Mouse (Mus musculus) embryonic facial prominence, embryonic 14.5 days (tissue): ENCODE measurements around the gene Slc25a23. TPM values are rescaled to one million over a fixed set of nuclear protein-coding genes. Genes with fewer than 3 reads are reported as not detected.

Experiments
- ATAC-seq: fragments of 200-750 bp; cut with Nextera tagmentation; 2 replicates; pipeline ENCODE4 v1.8.0; 2017; ENCODE audit warnings: low read depth, moderate number of reproducible peaks, moderate TSS enrichment
- DNase-seq: peaks from one replicate; pipeline ENCODE4 v3.0.0-alpha.2; 2015; ENCODE audit warnings: low spot score
- H3K27ac ChIP-seq: fragments of 300-500 bp; sonication (generic); replicated peaks from 2 replicates; pipeline ENCODE4 v1.5.1; 2014; ENCODE audit warnings: low read depth, mild to moderate bottlenecking, low read length, moderate library complexity
- H3K27me3 ChIP-seq: fragments of 300-500 bp; sonication (generic); replicated peaks from 2 replicates; pipeline ENCODE4 v1.6.1; 2014; ENCODE audit warnings: low read length; ENCODE audit not compliant: control insufficient read depth, insufficient read depth
- H3K36me3 ChIP-seq: fragments of 300-500 bp; sonication (generic); 2 replicates; pipeline ENCODE4 v1.6.1; 2014; ENCODE audit warnings: low read length, mixed read lengths; ENCODE audit not compliant: control insufficient read depth, insufficient read depth
- H3K4me1 ChIP-seq: fragments of 300-500 bp; sonication (generic); 2 replicates; pipeline ENCODE4 v1.6.1; 2014; ENCODE audit warnings: antibody characterized with exemption, low read length; ENCODE audit not compliant: control insufficient read depth, insufficient read depth
- H3K4me2 ChIP-seq: fragments of 300-500 bp; sonication (generic); 2 replicates; pipeline ENCODE4 v1.6.1; 2014; ENCODE audit warnings: low read depth, mild to moderate bottlenecking, low read length, moderate library complexity, mixed read lengths
- H3K4me3 ChIP-seq: fragments of 300-500 bp; sonication (generic); 2 replicates; pipeline ENCODE4 v1.5.1; 2014; ENCODE audit warnings: low read depth, mild to moderate bottlenecking, low read length
- H3K9ac ChIP-seq: fragments of 300-500 bp; sonication (generic); 2 replicates; pipeline ENCODE4 v1.6.1; 2014; ENCODE audit warnings: low read depth, mild to moderate bottlenecking, low read length, moderate library complexity, mixed read lengths
- H3K9me3 ChIP-seq: fragments of 300-500 bp; sonication (generic); 2 replicates; pipeline ENCODE4 v1.6.1; 2016; ENCODE audit warnings: low read length; ENCODE audit not compliant: control insufficient read depth
- WGBS: fragments of 180-500 bp; shearing (Covaris S2); extraction: QIAGEN DNeasy Blood & Tissue Kit; methylation state at CpG from one replicate; pipeline ENCODE4 v1.1.7; 2014; 5-methylcytosine and 5-hydroxymethylcytosine counted together
- polyA plus RNA-seq: library from polyadenylated mRNA; unstranded; fragments of >200 nt; fragmentation: Nextera tagmentation; extraction: Ambion mirVana; gene quantifications from 2 replicates; pipeline ENCODE4 v1.2.1, GENCODE M21; 2014

Gene Slc25a23
- polyA plus RNA-seq, 1 experiment from 2014 or later, result 7.8 TPM

DNA sequence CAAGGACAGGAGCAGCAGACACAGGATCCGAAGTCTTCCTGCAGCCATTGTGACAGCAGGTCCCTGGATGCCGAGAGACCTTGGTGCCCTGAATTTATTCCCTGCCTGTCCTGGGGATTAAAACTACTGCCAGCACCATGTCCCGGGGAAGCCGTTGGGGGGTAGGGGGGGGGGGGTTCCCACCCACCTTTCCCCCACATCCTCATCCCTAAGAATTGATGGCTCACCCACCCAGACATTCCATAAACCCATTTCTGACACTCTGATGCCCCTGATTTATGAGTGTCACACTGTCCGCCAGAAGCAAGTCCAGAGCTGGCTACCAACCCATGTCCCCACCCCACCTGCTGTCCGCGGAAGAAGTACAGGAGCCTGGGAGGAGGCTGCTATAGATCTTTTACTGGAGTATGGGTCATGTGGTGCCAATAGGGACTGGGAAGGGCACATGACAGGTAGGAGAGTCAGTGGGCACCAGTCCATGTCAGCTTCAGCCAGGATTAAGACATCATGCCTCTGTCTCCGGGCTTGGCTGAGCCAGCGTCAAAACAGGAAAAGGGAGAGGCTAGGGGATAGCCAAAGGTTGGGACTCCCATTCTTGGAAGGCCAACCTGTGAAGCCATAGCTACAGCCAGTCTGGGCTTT, 59.6 kb downstream of the Slc25a23 start, which contains the start of gene Pspn:
Pspn (minus strand) TSS at position 51 of the 642 bp plus-strand sequence.
- H3K4me1 ChIP-seq, result peaks cover 5% of the 10 kb centered on the region; the same call in 1 of the 2 replicates
- no peak within 1 kb of the TSS for H3K9ac ChIP-seq
- 84% methylated on average over 9 of the region's 9 CpGs for WGBS
- no peak for DNase-seq
- H3K36me3 ChIP-seq, result peaks cover 48% of the 10 kb centered on the region
- no peak within 1 kb of the TSS for H3K4me3 ChIP-seq
- H3K27ac ChIP-seq, result no peak within 1 kb of the TSS
- no peak within 1 kb of the TSS for H3K4me2 ChIP-seq
- no peaks in the 10 kb centered on the region for H3K27me3 ChIP-seq
- ATAC-seq, result no peak
- no peaks in the 10 kb centered on the region for H3K9me3 ChIP-seq

DNA sequence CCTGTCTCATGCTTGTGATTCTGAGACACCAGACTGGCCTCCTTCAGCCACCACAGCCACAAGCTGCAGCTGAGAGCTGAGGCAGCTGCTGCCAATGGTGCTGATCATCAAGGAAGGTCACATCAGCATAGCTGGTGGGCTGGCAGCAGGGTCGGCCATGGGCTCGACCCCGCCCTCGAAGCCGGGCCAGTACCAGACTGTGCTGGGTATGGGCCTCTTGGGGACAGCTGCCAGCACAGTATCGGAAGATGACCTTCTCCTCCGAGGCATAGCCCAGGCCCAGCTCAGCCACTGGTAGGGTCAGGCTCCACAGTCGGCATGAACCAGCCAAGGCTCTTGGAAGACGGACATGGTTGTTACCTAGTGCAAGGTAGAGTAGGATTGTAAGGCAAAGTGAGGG, 60.2 kb downstream of the Slc25a23 start:
- no peaks in the 10 kb centered on the region for H3K9me3 ChIP-seq
- H3K27me3 ChIP-seq, result no peaks in the 10 kb centered on the region
- no peak overlapping the region for H3K27ac ChIP-seq
- H3K4me1 ChIP-seq, result peaks cover 5% of the 10 kb centered on the region; the same call in 1 of the 2 replicates
- no peak overlapping the region for H3K4me2 ChIP-seq
- ATAC-seq (no peak), DNase-seq (no peak)
- H3K36me3 ChIP-seq, result peaks cover 50% of the 10 kb centered on the region
- H3K9ac ChIP-seq, result no peak overlapping the region
- 94% methylated on average over 9 of the region's 9 CpGs for WGBS
- H3K4me3 ChIP-seq, result no peak overlapping the region

DNA sequence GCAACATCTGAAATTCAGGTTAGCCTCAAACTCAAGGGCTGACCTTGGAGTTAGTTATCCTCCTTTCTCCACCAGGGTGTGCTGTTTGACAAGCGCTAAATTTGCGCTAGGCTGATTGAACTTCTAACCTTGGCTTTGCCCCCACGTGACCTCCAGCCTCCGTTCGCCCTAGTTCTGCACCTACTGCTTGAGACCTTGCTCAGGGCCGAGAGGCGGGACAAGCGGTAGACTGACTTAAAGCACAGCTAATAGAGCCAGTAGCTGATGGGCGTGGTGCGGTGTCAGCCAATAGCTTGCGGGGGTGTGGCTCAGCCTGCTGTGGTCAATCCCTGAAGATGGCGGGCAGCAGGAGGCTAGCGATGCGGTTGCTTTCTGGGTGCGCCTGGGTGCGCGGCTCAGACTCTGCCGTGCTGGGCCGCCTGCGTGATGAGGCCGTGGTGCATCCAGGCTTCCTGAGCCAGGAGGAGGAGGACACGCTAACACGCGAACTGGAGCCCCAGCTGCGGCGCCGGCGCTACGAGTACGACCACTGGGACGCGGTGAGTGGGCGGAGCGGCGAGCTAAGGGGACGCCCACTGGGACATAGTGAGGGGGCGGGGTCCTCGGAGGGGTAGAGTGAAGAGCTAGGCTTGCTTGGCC, 62.5 kb downstream of the Slc25a23 start, which contains the start of gene Alkbh7:
Alkbh7 (plus strand) TSS at position 311 of the 639 bp plus-strand sequence.
- Histone ChIP-seq H3K27me3 (no peaks in the 10 kb centered on the region), H3K9ac (peak within 1 kb of the TSS; percentile 59), H3K27ac (peak within 1 kb of the TSS; percentile 42), H3K36me3 (peaks cover 53% of the 10 kb centered on the region), H3K4me1 (peaks cover 5% of the 10 kb centered on the region; the same call in 1 of the 2 replicates), H3K4me2 (peak within 1 kb of the TSS; percentile 82), H3K4me3 (peak within 1 kb of the TSS; percentile 66), H3K9me3 (no peaks in the 10 kb centered on the region)
- WGBS, result 1% methylated on average over 38 of the region's 38 CpGs
- peak; percentile 99 for ATAC-seq
- peak; percentile 99 for DNase-seq

DNA sequence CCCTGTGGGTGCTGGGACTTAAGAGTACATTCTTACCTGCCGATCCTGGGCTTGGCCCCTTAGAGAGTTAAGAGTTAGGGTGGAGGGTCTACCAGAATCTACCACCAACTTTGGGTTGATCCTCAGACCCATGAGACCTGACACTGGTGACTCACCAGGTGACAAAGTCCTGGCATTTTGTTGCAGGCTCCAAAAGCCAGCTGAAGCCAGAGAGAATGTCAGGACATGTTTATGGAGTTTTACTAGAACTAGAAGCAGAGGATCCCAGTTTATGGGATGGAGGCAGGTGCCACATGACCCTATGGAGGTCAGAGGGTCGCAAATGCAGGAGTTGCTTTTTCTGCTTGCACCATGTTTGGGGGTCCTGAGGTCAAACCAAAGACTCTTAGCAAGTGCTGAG, 63.2 kb downstream of the Slc25a23 start:
- Histone ChIP-seq H3K4me1 (peaks cover 5% of the 10 kb centered on the region; the same call in 1 of the 2 replicates), H3K27ac (no peak overlapping the region), H3K36me3 (peaks cover 54% of the 10 kb centered on the region), H3K27me3 (no peaks in the 10 kb centered on the region), H3K9me3 (no peaks in the 10 kb centered on the region), H3K9ac (0 out of 2 replicates have a peak overlapping the region, but pooled peaks have one; percentile 59), H3K4me2 (peak overlapping the region; percentile 82), H3K4me3 (peak overlapping the region; percentile 66)
- DNase-seq (no peak), ATAC-seq (no peak)
- 70% methylated on average over 2 of the region's 2 CpGs for WGBS

DNA sequence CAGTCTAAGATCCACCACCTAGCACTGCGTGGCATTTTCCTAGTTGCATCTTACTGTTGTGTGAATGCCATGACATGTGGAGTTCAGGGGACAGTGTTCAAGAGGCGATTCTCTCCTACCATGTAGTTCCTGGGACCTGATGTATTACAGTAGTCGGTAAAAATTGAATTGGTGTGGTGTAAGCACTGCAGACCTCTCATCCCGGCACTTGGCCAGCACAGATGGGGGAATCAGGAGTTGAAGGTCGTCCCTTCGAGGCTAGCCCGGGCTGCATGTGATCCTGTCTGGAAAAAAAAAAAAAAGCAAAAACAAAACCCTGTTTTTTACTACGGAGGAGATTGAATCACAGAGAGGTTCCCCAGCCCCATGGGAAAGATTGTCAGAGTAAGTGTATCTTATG, 64.6 kb downstream of the Slc25a23 start:
- no peak overlapping the region for H3K9ac ChIP-seq
- H3K9me3 ChIP-seq, result no peaks in the 10 kb centered on the region
- H3K4me2 ChIP-seq, result no peak overlapping the region
- no peak for DNase-seq
- peaks cover 11% of the 10 kb centered on the region; the same call in 1 of the 2 replicates for H3K4me1 ChIP-seq
- H3K36me3 ChIP-seq, result peaks cover 54% of the 10 kb centered on the region
- no peak for ATAC-seq
- H3K27me3 ChIP-seq, result no peaks in the 10 kb centered on the region
- WGBS, result 92% methylated on average over 8 of the region's 8 CpGs
- no peak overlapping the region for H3K27ac ChIP-seq
- H3K4me3 ChIP-seq, result no peak overlapping the region

Other genes with a start within 250 kb of the Slc25a23 start
- 3.5 and 5.3 TPM in 2 replicates for gene Rfx2, start 228.8 kb downstream of the Slc25a23 start, polyA plus RNA-seq
- not detected in 2 replicates for gene Acsbg2, start 185.4 kb downstream of the Slc25a23 start, polyA plus RNA-seq
- gene 1700061G19Rik, start 184.4 kb downstream of the Slc25a23 start, polyA plus RNA-seq, result 0.14 and 0.26 TPM in 2 replicates
- 24.7 and 32.7 TPM in 2 replicates for gene Mllt1, start 124.4 kb downstream of the Slc25a23 start, polyA plus RNA-seq
- gene Acer1, start 77.7 kb downstream of the Slc25a23 start, polyA plus RNA-seq, result 1.3 and 2.4 TPM in 2 replicates
- gene Clpp, start 69.6 kb downstream of the Slc25a23 start, polyA plus RNA-seq, result 140 and 142 TPM in 2 replicates
- 35.7 and 39.8 TPM in 2 replicates for gene Alkbh7, start 62.5 kb downstream of the Slc25a23 start, polyA plus RNA-seq
- 0.84 TPM in 1 of 2 replicates, not detected in the other for gene Pspn, start 59.8 kb downstream of the Slc25a23 start, polyA plus RNA-seq
- 55.4 and 55.5 TPM in 2 replicates for gene Gtf2f1, start 48.6 kb downstream of the Slc25a23 start, polyA plus RNA-seq
- gene Gm17949, start 48.4 kb downstream of the Slc25a23 start, polyA plus RNA-seq, result 0.19 and 0.41 TPM in 2 replicates
- gene Khsrp, start 28.3 kb downstream of the Slc25a23 start, polyA plus RNA-seq, result 43.5 and 44.9 TPM in 2 replicates
- not detected in 2 replicates for gene Slc25a41, start 18.2 kb downstream of the Slc25a23 start, polyA plus RNA-seq
- 5.5 and 8.1 TPM in 2 replicates for gene Crb3, start 758 bp downstream of the Slc25a23 start, polyA plus RNA-seq
- 1.6 and 2.1 TPM in 2 replicates for gene Dennd1c, start 18.7 kb upstream of the Slc25a23 start, polyA plus RNA-seq
- gene Tubb4a, start 27.9 kb upstream of the Slc25a23 start, polyA plus RNA-seq, result 22.9 and 28.7 TPM in 2 replicates
- gene Tnfsf9, start 45.5 kb upstream of the Slc25a23 start, polyA plus RNA-seq, result 4.1 and 5.0 TPM in 2 replicates
- not detected in 2 replicates for gene Cd70, start 89.9 kb upstream of the Slc25a23 start, polyA plus RNA-seq
- gene Tnfsf14, start 134.3 kb upstream of the Slc25a23 start, polyA plus RNA-seq, result 0.08 TPM in 1 of 2 replicates, not detected in the other
- 2.0 and 4.6 TPM in 2 replicates for gene C3, start 168.3 kb upstream of the Slc25a23 start, polyA plus RNA-seq
- 36.9 and 37.1 TPM in 2 replicates for gene Gpr108, start 188.6 kb upstream of the Slc25a23 start, polyA plus RNA-seq
- 32.3 and 36.0 TPM in 2 replicates for gene Trip10, start 189.6 kb upstream of the Slc25a23 start, polyA plus RNA-seq
- gene Vav1, start 219.2 kb upstream of the Slc25a23 start, polyA plus RNA-seq, result 4.0 and 4.8 TPM in 2 replicates